Mouse (Mus musculus) stomach, postnatal 0 days (tissue): ENCODE results near the gene Ston2. TPM values are rescaled to one million over a fixed set of nuclear protein-coding genes. Genes with fewer than 3 reads are reported as not detected.

Experiments used
- ATAC-seq: fragments of 200-750 bp; cut with Nextera tagmentation; 2 replicates; pipeline ENCODE4 v1.8.0; 2017; ENCODE audit not compliant: low FRiP score, low TSS enrichment
- DNase-seq: peaks from one replicate; pipeline ENCODE4 v3.0.0-alpha.2; 2016; ENCODE audit warnings: low spot score
- H3K27ac ChIP-seq: fragments of 300-500 bp; sonication (generic); replicated peaks from 2 replicates; pipeline ENCODE4 v1.5.1; 2014; ENCODE audit warnings: mild to moderate bottlenecking, control low read depth
- H3K27me3 ChIP-seq: fragments of 300-500 bp; sonication (generic); 2 replicates; pipeline ENCODE4 v1.6.1; 2014; ENCODE audit warnings: low read length; ENCODE audit not compliant: control insufficient read depth, insufficient read depth
- H3K36me3 ChIP-seq: fragments of 300-500 bp; sonication (generic); 2 replicates; pipeline ENCODE4 v1.6.1; 2014; ENCODE audit warnings: low read length, mixed read lengths; ENCODE audit not compliant: control insufficient read depth, insufficient read depth
- H3K4me1 ChIP-seq: fragments of 300-500 bp; sonication (generic); replicated peaks from 2 replicates; pipeline ENCODE4 v1.6.1; 2014; ENCODE audit warnings: antibody characterized with exemption; ENCODE audit not compliant: control insufficient read depth, insufficient read depth
- H3K4me2 ChIP-seq: fragments of 300-500 bp; sonication (generic); replicated peaks from 2 replicates; pipeline ENCODE4 v1.6.1; 2014; ENCODE audit warnings: low read depth, mild to moderate bottlenecking, control low read depth, moderate library complexity
- H3K4me3 ChIP-seq: fragments of 300-500 bp; sonication (generic); 2 replicates; pipeline ENCODE4 v1.5.1; 2014; ENCODE audit warnings: low read depth, low read length, control low read depth
- H3K9ac ChIP-seq: fragments of 300-500 bp; sonication (generic); 2 replicates; pipeline ENCODE4 v1.6.1; 2014; ENCODE audit warnings: mild to moderate bottlenecking, low read length, control low read depth, mixed read lengths
- H3K9me3 ChIP-seq: fragments of 300-500 bp; sonication (generic); 2 replicates; pipeline ENCODE4 v1.6.1; 2016; ENCODE audit warnings: low read length; ENCODE audit not compliant: control insufficient read depth
- CTCF ChIP-seq: IDR thresholded peaks from 2 replicates; pipeline ENCODE4 v1.5.1; 2016; ENCODE audit warnings: antibody characterized with exemption, low read depth, mild to moderate bottlenecking, moderate library complexity
- EP300 ChIP-seq: optimal IDR thresholded peaks from 2 replicates; pipeline ENCODE3; 2016; ENCODE audit warnings: antibody characterized with exemption
- WGBS: fragments of 180-500 bp; shearing (Covaris S2); extraction: QIAGEN DNeasy Blood & Tissue Kit; methylation state at CpG from one replicate; pipeline ENCODE4 v1.1.7; 2014; 5-methylcytosine and 5-hydroxymethylcytosine counted together
- polyA plus RNA-seq: library from polyadenylated mRNA; unstranded; fragments of >200 nt; fragmentation: Nextera tagmentation; extraction: Ambion mirVana; gene quantifications from 2 replicates; pipeline ENCODE4 v1.2.1, GENCODE M21; 2015

Ston2 gene
- polyA plus RNA-seq, 1 experiment from 2014 or later, result 5.5 TPM

DNA sequence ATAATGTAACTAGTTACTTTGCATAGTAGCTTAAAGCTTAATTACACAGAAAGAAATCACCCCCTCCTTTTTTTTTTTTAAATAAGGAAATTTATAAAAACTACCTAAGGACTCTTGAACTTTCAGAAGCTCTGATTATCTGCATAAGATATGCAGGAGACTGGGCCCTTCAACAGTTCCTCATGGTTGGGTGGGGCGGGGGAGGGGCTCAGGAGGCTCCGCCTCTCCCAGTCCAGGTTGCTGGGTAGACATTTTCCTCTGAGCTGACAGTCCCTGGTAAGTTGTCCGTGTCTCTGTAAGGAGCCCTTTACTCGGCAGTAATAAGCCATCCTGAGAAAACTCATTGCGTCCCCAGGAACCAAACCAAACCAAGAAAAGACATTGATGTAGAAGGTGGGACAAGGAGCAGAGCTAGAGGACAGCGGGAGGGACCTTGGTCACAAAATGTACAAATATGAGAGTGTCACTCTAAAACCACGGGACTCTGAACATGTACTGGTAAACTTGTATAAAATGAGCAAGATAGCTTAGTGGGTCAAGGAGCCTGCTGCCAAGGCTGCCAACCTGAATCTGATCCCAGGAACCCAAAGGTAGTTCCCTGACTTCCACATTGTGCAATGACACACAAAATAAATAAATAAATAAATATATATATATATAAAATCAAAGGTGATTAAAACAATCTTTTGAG is 88.6 kb downstream of the Ston2 start:
- Histone ChIP-seq H3K4me2 (no peak overlapping the region), H3K4me1 (no peaks in the 10 kb centered on the region), H3K27ac (no peak overlapping the region), H3K9ac (no peak overlapping the region), H3K4me3 (no peak overlapping the region), H3K36me3 (no peaks in the 10 kb centered on the region), H3K9me3 (no peaks in the 10 kb centered on the region), H3K27me3 (no peaks in the 10 kb centered on the region)
- no peak for TF ChIP-seq CTCF
- no peak for TF ChIP-seq EP300
- 86% methylated on average over 7 of the region's 7 CpGs for WGBS
- no peak for ATAC-seq
- DNase-seq, result peak; percentile 39

DNA sequence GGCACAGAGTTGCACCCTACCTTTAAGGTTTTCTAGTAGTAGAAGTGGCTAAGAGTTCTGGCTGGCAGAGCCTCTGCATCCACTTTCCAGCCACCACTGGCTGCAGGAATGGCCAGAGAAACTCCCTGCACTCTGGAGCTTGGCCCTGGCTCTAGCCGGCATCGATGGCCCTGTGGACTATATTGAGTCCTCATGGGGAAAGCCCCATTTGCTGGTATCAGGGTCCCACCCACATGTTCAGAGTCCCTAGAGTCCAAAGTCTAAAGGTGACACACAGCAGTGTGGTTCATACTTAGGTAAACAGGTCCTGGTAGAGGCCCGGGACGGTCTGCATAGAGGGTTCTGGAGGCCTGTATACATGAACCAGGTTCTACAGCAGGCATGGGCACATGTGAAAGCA is 92.0 kb downstream of the Ston2 start:
- Histone ChIP-seq H3K4me3 (no peak overlapping the region), H3K36me3 (no peaks in the 10 kb centered on the region), H3K9ac (no peak overlapping the region), H3K4me2 (no peak overlapping the region), H3K9me3 (no peaks in the 10 kb centered on the region), H3K27ac (no peak overlapping the region; the same call in 1 of the 2 replicates), H3K27me3 (no peaks in the 10 kb centered on the region), H3K4me1 (no peaks in the 10 kb centered on the region)
- TF ChIP-seq CTCF (no peak), EP300 (no peak)
- 61% methylated on average over 4 of the region's 4 CpGs for WGBS
- ATAC-seq (peak; percentile 94), DNase-seq (peak; percentile 64)

DNA sequence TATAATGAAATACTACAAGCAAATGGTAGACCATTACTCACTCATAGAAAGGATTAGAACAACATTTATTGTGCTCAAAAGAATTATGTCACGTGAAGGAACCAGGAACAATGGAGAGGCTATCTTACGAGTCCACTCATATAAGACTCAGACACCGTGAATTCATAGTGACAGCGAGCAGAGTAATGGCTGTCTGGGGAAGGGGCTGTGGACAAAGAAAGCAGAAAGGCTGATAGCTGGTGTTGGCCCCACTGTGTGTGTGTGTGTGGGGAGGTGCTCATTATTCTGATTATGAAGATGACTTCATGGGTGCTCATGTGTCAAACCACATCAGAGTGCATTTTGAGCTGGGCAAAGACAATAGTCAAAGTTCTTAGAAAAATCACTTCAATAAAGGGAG is 92.4 kb downstream of the Ston2 start:
- H3K4me2 ChIP-seq, result no peak overlapping the region
- H3K9ac ChIP-seq, result no peak overlapping the region
- H3K36me3 ChIP-seq, result no peaks in the 10 kb centered on the region
- H3K4me3 ChIP-seq, result no peak overlapping the region
- no peak overlapping the region for H3K27ac ChIP-seq
- H3K27me3 ChIP-seq, result no peaks in the 10 kb centered on the region
- no peaks in the 10 kb centered on the region for H3K9me3 ChIP-seq
- no peak for DNase-seq
- TF ChIP-seq CTCF (no peak), EP300 (no peak)
- no peak for ATAC-seq
- 67% methylated on average over 4 of the region's 4 CpGs for WGBS
- no peaks in the 10 kb centered on the region for H3K4me1 ChIP-seq

DNA sequence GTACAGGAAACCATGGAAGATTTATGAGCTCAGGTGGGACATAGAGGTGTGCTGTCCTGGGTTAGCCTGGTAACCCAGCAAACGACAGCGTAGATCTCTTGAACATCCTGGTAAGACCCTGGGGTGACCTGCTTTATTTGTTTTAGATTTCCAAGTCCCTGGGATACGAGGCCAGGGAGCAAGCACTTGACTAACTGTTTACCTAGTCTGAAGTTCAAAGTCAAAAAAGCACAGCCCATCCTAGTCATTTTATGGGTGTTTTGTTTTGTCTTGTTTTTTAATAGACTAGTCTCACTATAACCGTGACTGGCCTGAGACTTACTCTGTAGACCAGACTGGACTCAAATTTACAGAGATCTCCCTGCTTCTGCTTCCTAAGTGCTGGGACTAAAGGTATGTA is 93.4 kb downstream of the Ston2 start:
- Histone ChIP-seq H3K27me3 (no peaks in the 10 kb centered on the region), H3K4me1 (no peaks in the 10 kb centered on the region), H3K4me2 (no peak overlapping the region), H3K9me3 (no peaks in the 10 kb centered on the region), H3K4me3 (no peak overlapping the region), H3K9ac (no peak overlapping the region), H3K36me3 (no peaks in the 10 kb centered on the region), H3K27ac (no peak overlapping the region)
- WGBS, result 47% methylated on average over 4 of the region's 4 CpGs
- TF ChIP-seq CTCF (no peak), EP300 (no peak)
- ATAC-seq (0 out of 2 replicates have a peak, but pooled peaks have one; percentile 16), DNase-seq (no peak)

DNA sequence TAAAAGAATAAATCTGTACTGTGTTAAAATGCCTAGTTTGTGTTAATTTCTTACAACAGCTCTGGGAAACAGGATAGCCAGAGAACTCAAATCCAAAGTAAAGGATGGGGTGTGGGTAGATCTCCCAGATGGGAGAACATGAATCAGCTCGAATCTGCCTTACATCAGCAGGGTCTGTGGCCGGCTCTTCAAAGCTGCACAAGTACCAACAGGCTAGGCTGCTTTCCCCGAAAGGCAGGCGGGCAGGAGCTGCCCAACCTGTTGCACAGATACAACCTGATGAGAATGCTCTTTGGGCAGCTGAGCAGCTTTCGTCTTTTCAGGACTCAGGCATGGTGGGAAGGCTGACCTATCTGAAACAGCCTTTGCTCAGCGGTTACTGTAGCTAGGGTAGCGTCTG is 94.6 kb downstream of the Ston2 start:
- Histone ChIP-seq H3K27me3 (no peaks in the 10 kb centered on the region), H3K27ac (peak overlapping the region; percentile 70), H3K9me3 (no peaks in the 10 kb centered on the region), H3K36me3 (no peaks in the 10 kb centered on the region), H3K4me3 (no peak overlapping the region), H3K4me2 (no peak overlapping the region), H3K4me1 (no peaks in the 10 kb centered on the region), H3K9ac (no peak overlapping the region)
- no peak for TF ChIP-seq CTCF
- peak; percentile 70 for TF ChIP-seq EP300
- ATAC-seq, result 0 out of 2 replicates have a peak, but pooled peaks have one; percentile 22
- peak; percentile 29 for DNase-seq
- 50% methylated on average over 7 of the region's 7 CpGs for WGBS

DNA sequence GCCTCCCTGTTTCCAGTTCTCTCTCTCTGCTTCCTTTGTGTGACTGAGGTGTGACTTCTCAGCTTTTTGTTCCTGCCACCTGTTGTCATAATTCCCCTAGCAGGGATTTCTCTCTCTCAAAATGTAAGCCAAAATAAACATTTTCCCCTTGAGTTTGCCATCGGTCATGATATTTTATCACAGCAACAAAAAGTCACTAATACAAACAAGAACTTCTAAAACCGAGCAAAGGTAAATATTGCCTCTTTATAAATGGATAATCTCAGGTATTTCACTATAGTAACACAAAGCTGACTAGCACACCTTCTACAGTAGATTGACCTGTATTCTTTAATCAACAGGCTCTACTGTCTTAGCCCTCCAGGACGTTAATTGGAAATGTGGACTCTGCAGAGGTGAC is 95.2 kb downstream of the Ston2 start:
- DNase-seq (no peak), ATAC-seq (no peak)
- Histone ChIP-seq H3K9me3 (no peaks in the 10 kb centered on the region), H3K36me3 (no peaks in the 10 kb centered on the region), H3K27ac (peak overlapping the region; percentile 70), H3K9ac (no peak overlapping the region), H3K27me3 (no peaks in the 10 kb centered on the region), H3K4me1 (no peaks in the 10 kb centered on the region), H3K4me3 (no peak overlapping the region), H3K4me2 (no peak overlapping the region)
- WGBS, result 39% methylated on average over 3 of the region's 3 CpGs
- no peak for TF ChIP-seq CTCF
- TF ChIP-seq EP300, result no peak
